Mouse (Mus musculus): ENCODE data around the gene Uggt2. TPM values are rescaled to one million over a fixed set of nuclear protein-coding genes. Genes with fewer than 3 reads are reported as not detected.
A peak's percentile ranks its signal among the peaks of the same experiment; 100 is the strongest.

Uggt2 gene
- polyA plus RNA-seq, 1 experiment from 2014 or later, result 1.0 TPM

- no peaks in the 10 kb centered on the region for H3K36me3 ChIP-seq (replicated peaks)
- no peaks in the 10 kb centered on the region for H3K27me3 ChIP-seq
- H3K9me3 ChIP-seq (replicated peaks), result no peaks in the 10 kb centered on the region
- H3K4me1 ChIP-seq (replicated peaks), result no peaks in the 10 kb centered on the region
- H3K4me3 ChIP-seq (replicated peaks), result no peak overlapping the region
- WGBS (ENCODE audit: insufficient replicate concordance), result 55% methylated on average over 7 of the region's 7 CpGs
- H3K9ac ChIP-seq, result no peak overlapping the region
- ATAC-seq (ENCODE audit: insufficient read depth), result no peak
- no peak overlapping the region for H3K27ac ChIP-seq (replicated peaks)
- no peak overlapping the region for H3K4me2 ChIP-seq
Measured at GRCm38 (mm10) chr14:119108776-119109301, 9.6 kb upstream of the Uggt2 start.

GRCm38 (mm10) chr14:119107591-119107990, 8.4 kb upstream of the Uggt2 start:
- Histone ChIP-seq H3K4me2 (no peak overlapping the region), H3K27ac (replicated peaks) (no peak overlapping the region), H3K9me3 (replicated peaks) (no peaks in the 10 kb centered on the region), H3K9ac (no peak overlapping the region), H3K27me3 (no peaks in the 10 kb centered on the region), H3K4me3 (replicated peaks) (no peak overlapping the region), H3K36me3 (replicated peaks) (no peaks in the 10 kb centered on the region), H3K4me1 (replicated peaks) (no peaks in the 10 kb centered on the region)
- ATAC-seq (ENCODE audit: insufficient read depth), result no peak
- WGBS (ENCODE audit: insufficient replicate concordance), result 77% methylated on average over 8 of the region's 8 CpGs

GRCm38 (mm10) chr14:119099570-119099891, 301 bp upstream of the Uggt2 start:
- Histone ChIP-seq H3K4me1 (replicated peaks) (no peaks in the 10 kb centered on the region; the same call in 1 of the 2 replicates), H3K4me3 (replicated peaks) (peak overlapping the region; percentile 58), H3K9ac (no peak overlapping the region), H3K27me3 (peaks cover 25% of the 10 kb centered on the region), H3K4me2 (peak overlapping the region; percentile 67), H3K27ac (replicated peaks) (no peak overlapping the region), H3K9me3 (replicated peaks) (no peaks in the 10 kb centered on the region), H3K36me3 (replicated peaks) (no peaks in the 10 kb centered on the region)
- ATAC-seq (ENCODE audit: insufficient read depth), result peak; percentile 22; the same call in 1 of the 2 replicates
- WGBS (ENCODE audit: insufficient replicate concordance), result 6% methylated on average over 13 of the region's 13 CpGs

- Histone ChIP-seq H3K36me3 (replicated peaks) (no peaks in the 10 kb centered on the region), H3K9me3 (replicated peaks) (no peaks in the 10 kb centered on the region), H3K4me3 (replicated peaks) (no peak overlapping the region), H3K27me3 (no peaks in the 10 kb centered on the region), H3K27ac (replicated peaks) (no peak overlapping the region), H3K4me1 (replicated peaks) (no peaks in the 10 kb centered on the region), H3K4me2 (no peak overlapping the region), H3K9ac (no peak overlapping the region)
- no peak for ATAC-seq (ENCODE audit: insufficient read depth)
- whole genome bisulfite sequencing (ENCODE audit: insufficient replicate concordance), result 63% methylated on average over 1 of the region's 1 CpGs
Measured at GRCm38 (mm10) chr14:119061811-119062210, 37.4 kb downstream of the Uggt2 start.

- Histone ChIP-seq H3K27ac (replicated peaks) (no peak overlapping the region), H3K4me3 (replicated peaks) (no peak overlapping the region), H3K4me1 (replicated peaks) (no peaks in the 10 kb centered on the region), H3K36me3 (replicated peaks) (no peaks in the 10 kb centered on the region), H3K27me3 (no peaks in the 10 kb centered on the region), H3K9me3 (replicated peaks) (no peaks in the 10 kb centered on the region), H3K4me2 (no peak overlapping the region), H3K9ac (no peak overlapping the region)
- 78% methylated on average over 2 of the region's 2 CpGs for WGBS (ENCODE audit: insufficient replicate concordance)
- ATAC-seq (ENCODE audit: insufficient read depth), result no peak
Measured at GRCm38 (mm10) chr14:119060682-119061081, 38.5 kb downstream of the Uggt2 start.

- H3K36me3 ChIP-seq (replicated peaks), result no peaks in the 10 kb centered on the region
- H3K9ac ChIP-seq, result no peak overlapping the region
- no peaks in the 10 kb centered on the region for H3K9me3 ChIP-seq (replicated peaks)
- H3K4me1 ChIP-seq (replicated peaks), result 0 out of 2 replicates have a peak, but pooled peaks cover 1% of the 10 kb centered on the region
- H3K27me3 ChIP-seq, result no peaks in the 10 kb centered on the region
- H3K4me3 ChIP-seq (replicated peaks), result no peak overlapping the region
- no peak overlapping the region for H3K27ac ChIP-seq (replicated peaks)
- H3K4me2 ChIP-seq, result no peak overlapping the region
- no peak for ATAC-seq (ENCODE audit: insufficient read depth)
- WGBS (ENCODE audit: insufficient replicate concordance), result 55% methylated on average over 4 of the region's 4 CpGs
Measured at GRCm38 (mm10) chr14:119057014-119057413, 42.2 kb downstream of the Uggt2 start.

- Histone ChIP-seq H3K4me3 (replicated peaks) (no peak overlapping the region), H3K9ac (no peak overlapping the region), H3K4me1 (replicated peaks) (0 out of 2 replicates have a peak, but pooled peaks cover 3% of the 10 kb centered on the region), H3K36me3 (replicated peaks) (no peaks in the 10 kb centered on the region), H3K4me2 (no peak overlapping the region), H3K9me3 (replicated peaks) (no peaks in the 10 kb centered on the region), H3K27ac (replicated peaks) (no peak overlapping the region), H3K27me3 (no peaks in the 10 kb centered on the region)
- no peak for ATAC-seq (ENCODE audit: insufficient read depth)
- 78% methylated on average over 1 of the region's 1 CpGs for WGBS (ENCODE audit: insufficient replicate concordance)
Measured at GRCm38 (mm10) chr14:119052969-119053368, 46.3 kb downstream of the Uggt2 start.

GRCm38 (mm10) chr14:119052361-119052760, 46.9 kb downstream of the Uggt2 start:
- Histone ChIP-seq H3K4me1 (replicated peaks) (0 out of 2 replicates have a peak, but pooled peaks cover 3% of the 10 kb centered on the region), H3K9ac (no peak overlapping the region), H3K9me3 (replicated peaks) (no peaks in the 10 kb centered on the region), H3K4me2 (no peak overlapping the region), H3K27ac (replicated peaks) (no peak overlapping the region), H3K27me3 (no peaks in the 10 kb centered on the region), H3K36me3 (replicated peaks) (no peaks in the 10 kb centered on the region), H3K4me3 (replicated peaks) (no peak overlapping the region)
- WGBS (ENCODE audit: insufficient replicate concordance), result 29% methylated on average over 3 of the region's 3 CpGs
- ATAC-seq (ENCODE audit: insufficient read depth), result no peak

- Histone ChIP-seq H3K36me3 (replicated peaks) (no peaks in the 10 kb centered on the region), H3K27me3 (no peaks in the 10 kb centered on the region), H3K4me1 (replicated peaks) (no peaks in the 10 kb centered on the region), H3K4me2 (no peak overlapping the region), H3K9me3 (replicated peaks) (no peaks in the 10 kb centered on the region), H3K9ac (no peak overlapping the region), H3K27ac (replicated peaks) (no peak overlapping the region), H3K4me3 (replicated peaks) (no peak overlapping the region)
- ATAC-seq (ENCODE audit: insufficient read depth), result no peak
- WGBS (ENCODE audit: insufficient replicate concordance), result 33% methylated on average over 7 of the region's 7 CpGs
Measured at GRCm38 (mm10) chr14:119043765-119044164, 55.5 kb downstream of the Uggt2 start.

- 48% methylated on average over 1 of the region's 1 CpGs for WGBS (ENCODE audit: insufficient replicate concordance)
- no peak overlapping the region for H3K4me2 ChIP-seq
- no peak for ATAC-seq (ENCODE audit: insufficient read depth)
- H3K9me3 ChIP-seq (replicated peaks), result no peaks in the 10 kb centered on the region
- no peaks in the 10 kb centered on the region for H3K4me1 ChIP-seq (replicated peaks)
- H3K36me3 ChIP-seq (replicated peaks), result no peaks in the 10 kb centered on the region
- no peak overlapping the region for H3K9ac ChIP-seq
- H3K4me3 ChIP-seq (replicated peaks), result no peak overlapping the region
- no peaks in the 10 kb centered on the region for H3K27me3 ChIP-seq
- H3K27ac ChIP-seq (replicated peaks), result no peak overlapping the region
Measured at GRCm38 (mm10) chr14:119040253-119040652, 59.0 kb downstream of the Uggt2 start.

GRCm38 (mm10) chr14:119037755-119038154, 61.5 kb downstream of the Uggt2 start:
- no peaks in the 10 kb centered on the region for H3K27me3 ChIP-seq
- no peaks in the 10 kb centered on the region for H3K9me3 ChIP-seq (replicated peaks)
- 65% methylated on average over 3 of the region's 3 CpGs for WGBS (ENCODE audit: insufficient replicate concordance)
- no peak for ATAC-seq (ENCODE audit: insufficient read depth)
- no peaks in the 10 kb centered on the region for H3K36me3 ChIP-seq (replicated peaks)
- H3K4me2 ChIP-seq, result no peak overlapping the region
- no peak overlapping the region for H3K27ac ChIP-seq (replicated peaks)
- no peak overlapping the region for H3K4me3 ChIP-seq (replicated peaks)
- no peaks in the 10 kb centered on the region for H3K4me1 ChIP-seq (replicated peaks)
- H3K9ac ChIP-seq, result no peak overlapping the region

- Histone ChIP-seq H3K4me2 (no peak overlapping the region), H3K9ac (no peak overlapping the region), H3K4me3 (replicated peaks) (no peak overlapping the region), H3K27me3 (no peaks in the 10 kb centered on the region), H3K9me3 (replicated peaks) (no peaks in the 10 kb centered on the region), H3K27ac (replicated peaks) (no peak overlapping the region), H3K4me1 (replicated peaks) (no peaks in the 10 kb centered on the region), H3K36me3 (replicated peaks) (no peaks in the 10 kb centered on the region)
- ATAC-seq (ENCODE audit: insufficient read depth), result no peak
- 68% methylated on average over 12 of the region's 12 CpGs for WGBS (ENCODE audit: insufficient replicate concordance)
Measured at GRCm38 (mm10) chr14:119037076-119037683, 62.0 kb downstream of the Uggt2 start.

All from liver, embryonic 15.5 days (tissue).